10 mouse cellular contexts compared by ENCODE assay signal in genomic region chr6:127373797-127374463, GRCm38 (mm10).
DNase-seq lines count a peak whose midpoint lies in the region; TF ChIP-seq lines count a peak whose summit lies in the region.
"Had no signal": no experiment of that assay in that cellular context is flagged by ENCODE, and none has a peak within 500 bp of the region (broad histone marks: within the 10 kb centered on the region; RNA-seq: fewer than 3 reads in every experiment).

No protein-coding gene starts in this region.

- no peaks in the 10 kb centered on the region for H3K9me3 ChIP-seq in heart, embryonic 10.5 days
- no peaks in the 10 kb centered on the region for H3K9me3 ChIP-seq in CH12.LX (replicated peaks; ENCODE audit: low read length)
- H3K9me3 ChIP-seq: hindbrain, embryonic 15.5 days had no signal

- H3K4me2 ChIP-seq in CH12.LX (ENCODE audit: insufficient read depth, low read depth, poor library complexity, severe bottlenecking): no peak overlapping the region
- H3K4me2 ChIP-seq: hindbrain, embryonic 15.5 days had no signal

- TF ChIP-seq RAD21 in CH12.LX (IDR thresholded peaks at IDR 0.05; ENCODE audit: low read depth, low read length): peak; percentile 32

- 80% methylated on average over 13 of the region's 13 CpGs for WGBS in heart, embryonic 10.5 days

- DNase-seq in heart, embryonic 10.5 days (ENCODE audit: low spot score): no peak
- DNase-seq in heart, postnatal 14 days: no peak
- DNase-seq in layer of hippocampus, adult 2 months (ENCODE audit: low spot score in 2 of 2): no peak
- no peak for DNase-seq in layer of hippocampus, postnatal 14 days (ENCODE audit: low spot score in 2 of 2)
- no peak for DNase-seq in CH12.LX (ENCODE audit: extremely low read depth)
- peak; percentile 26 for DNase-seq in brain, adult 2 months (ENCODE audit: low read depth, low spot score)
- DNase-seq in cerebellum, postnatal 14 days: no peak
- no peak for DNase-seq in spleen, postnatal 10 days (ENCODE audit: low spot score in 2 of 2)
- DNase-seq: thymus, postnatal 4 days had no signal

- no peak overlapping the region for H3K4me3 ChIP-seq in heart, embryonic 10.5 days
- H3K4me3 ChIP-seq in layer of hippocampus, adult 2 months: no peak overlapping the region
- H3K4me3 ChIP-seq in CH12.LX (replicated peaks in 1 of 3; ENCODE audit: low read depth in 2 of 3, low read length in 2 of 3, poor library complexity in 1 of 3): no peak overlapping the region
- H3K4me3 ChIP-seq: hindbrain, embryonic 15.5 days had no signal

- no peaks in the 10 kb centered on the region for H3K79me2 ChIP-seq in CH12.LX (replicated peaks; ENCODE audit: control insufficient read depth, extremely low read depth, insufficient read depth, poor library complexity, severe bottlenecking)

- H3K9ac ChIP-seq in CH12.LX (ENCODE audit: insufficient read depth, low read depth): no peak overlapping the region
- H3K9ac ChIP-seq: hindbrain, embryonic 15.5 days had no signal

- no peaks in the 10 kb centered on the region for H3K27me3 ChIP-seq in heart, embryonic 10.5 days (ENCODE audit: insufficient read depth, poor library complexity, severe bottlenecking)
- no peaks in the 10 kb centered on the region for H3K27me3 ChIP-seq in CH12.LX (replicated peaks)
- H3K27me3 ChIP-seq: hindbrain, embryonic 15.5 days had no signal

- peaks cover 40% of the 10 kb centered on the region for H3K4me1 ChIP-seq in heart, embryonic 10.5 days
- no peaks in the 10 kb centered on the region for H3K4me1 ChIP-seq in CH12.LX (ENCODE audit: control insufficient read depth in 1 of 2, insufficient read depth in 2 of 2)

- peak overlapping the region; percentile 79 for H3K27ac ChIP-seq in heart, embryonic 10.5 days
- H3K27ac ChIP-seq in layer of hippocampus, adult 2 months: no peak overlapping the region
- H3K27ac ChIP-seq in CH12.LX (ENCODE audit: insufficient read depth, low read depth): no peak overlapping the region
- H3K27ac ChIP-seq: hindbrain, embryonic 15.5 days had no signal

- TF ChIP-seq EP300 in CH12.LX (IDR thresholded peaks at IDR 0.05; ENCODE audit: low read length): no peak

- TF ChIP-seq POLR2A in CH12.LX (IDR thresholded peaks at IDR 0.05; ENCODE audit: low read depth, low read length): no peak

- intact Hi-C loops in heart, postnatal 14 days (cut with DNase I): loop anchor here (10.0 kb wide), 1 partner anchor 419 kb away; no protein-coding TSS in a partner anchor

- in situ Hi-C loops in CH12.LX (cut with MboI; ENCODE audit: low pct_ligation_motif_present, low pct_unique_long_range_greater_than_20kb, low sequenced_read_pairs): loop anchor here (10.0 kb wide), 1 partner anchor 429 kb away; no protein-coding TSS in a partner anchor

- dilution Hi-C loops in CH12.LX (cut with MboI; ENCODE audit: extremely low pct_ligation_motif_present, extremely low pct_unique_long_range_greater_than_20kb, low sequenced_read_pairs): no loop called here

- TF ChIP-seq CTCF in layer of hippocampus, adult 2 months (conservative IDR thresholded peaks at IDR 0.05): peak; percentile 59
- peak in 1 of 2 experiments; percentile 52; a peak in 2 of 4 replicates for TF ChIP-seq CTCF in CH12.LX (conservative IDR thresholded peaks at IDR 0.05 in 1 of 2, IDR thresholded peaks at IDR 0.05 in 1 of 2; ENCODE audit: low read depth in 2 of 2, low read length in 2 of 2)

- H3K36me3 ChIP-seq in heart, embryonic 10.5 days: no peaks in the 10 kb centered on the region
- no peaks in the 10 kb centered on the region for H3K36me3 ChIP-seq in CH12.LX (replicated peaks in 1 of 2; ENCODE audit: control insufficient read depth in 1 of 2, insufficient read depth in 1 of 2, low read length in 1 of 2)
- H3K36me3 ChIP-seq: hindbrain, embryonic 15.5 days had no signal

TF ChIP-seq in CH12.LX, 34 proteins besides CTCF, POLR2A, EP300 and RAD21:
- no peak for TF ChIP-seq ELF1 (IDR thresholded peaks at IDR 0.05; ENCODE audit: low read depth, low read length)
- TF ChIP-seq SMC3 (IDR thresholded peaks at IDR 0.05; ENCODE audit: low read depth, low read length): peak; percentile 48
